Mouse (Mus musculus) heart, postnatal 0 days (tissue): ENCODE measurements around the gene Cotl1.

ENCODE experiments used
- CTCF ChIP-seq: IDR thresholded peaks from 2 replicates; pipeline ENCODE4 v1.5.1; 2016; ENCODE audit warnings: antibody characterized with exemption, control low read depth, low read depth
- EP300 ChIP-seq: IDR thresholded peaks from 2 replicates; pipeline ENCODE4 v1.6.1; 2016; ENCODE audit warnings: antibody characterized with exemption, low read depth

DNA sequence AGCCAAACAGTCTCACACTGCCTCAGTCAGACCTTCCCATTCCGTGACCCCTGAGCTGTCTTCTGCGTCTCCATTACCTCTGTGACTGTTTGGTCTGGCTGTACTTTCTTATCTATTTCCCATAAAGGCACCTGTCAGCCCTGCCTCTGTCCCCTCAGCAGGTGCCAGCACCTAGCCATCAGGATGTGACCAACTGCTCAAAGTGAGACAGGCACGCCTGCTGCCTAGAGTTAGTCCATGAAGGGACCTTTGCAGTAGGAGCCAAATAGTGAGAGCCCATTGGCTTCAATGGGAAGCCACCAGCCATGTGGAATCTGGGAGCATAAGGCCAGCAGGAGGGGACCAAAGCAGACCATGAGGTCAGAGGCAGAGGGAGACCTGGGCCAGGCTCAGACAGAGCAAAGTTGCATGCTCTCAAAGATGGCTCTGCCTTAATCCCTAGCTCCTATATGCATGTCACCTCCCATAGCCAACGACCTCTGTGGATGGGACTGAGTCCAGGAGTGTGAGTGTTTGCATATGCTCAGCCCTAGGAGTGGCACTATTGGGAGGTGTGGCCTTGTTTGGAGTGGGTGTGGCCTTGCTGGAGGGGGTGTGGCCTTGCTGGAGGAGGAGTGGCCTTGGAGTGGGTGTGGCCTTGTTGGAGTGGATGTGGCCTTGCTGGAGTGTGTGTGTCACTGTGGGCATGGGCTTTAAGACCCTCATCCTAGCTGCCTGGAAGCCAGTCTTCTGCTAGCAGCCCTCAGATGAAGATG is 59.1 kb downstream of the Cotl1 start:
- TF ChIP-seq EP300 (no peak), CTCF (no peak)
